Mouse (Mus musculus) G1E (cell line): ENCODE data around the gene Ccl26. TPM values are rescaled to one million over a fixed set of nuclear protein-coding genes. Genes with fewer than 3 reads are reported as not detected.

Experiments
- ATAC-seq: 2 replicates; pipeline ENCODE4 v1.8.0; 2016; ENCODE audit warnings: mild to moderate bottlenecking; ENCODE audit not compliant: insufficient number of reproducible peaks, poor library complexity, low FRiP score, severe bottlenecking; ENCODE audit errors: extremely low read depth
- DNase-seq: peaks from one replicate; pipeline ENCODE4 v3.0.0; 2012; ENCODE audit warnings: low spot score
- H3K27me3 ChIP-seq: 2 replicates; pipeline ENCODE4 v1.6.1; 2012; ENCODE audit warnings: mild to moderate bottlenecking, low read length, inconsistent platforms; ENCODE audit not compliant: insufficient read depth
- H3K36me3 ChIP-seq: replicated peaks from 2 replicates; pipeline ENCODE3; 2012; ENCODE audit warnings: mild to moderate bottlenecking, inconsistent platforms
- H3K4me1 ChIP-seq: 2 replicates; pipeline ENCODE4 v1.6.1; 2012; ENCODE audit warnings: low read depth, low read length, inconsistent platforms, mixed read lengths; ENCODE audit not compliant: insufficient read depth
- H3K4me3 ChIP-seq: 2 replicates; pipeline ENCODE4 v1.5.1; 2012; ENCODE audit warnings: low read depth, mild to moderate bottlenecking, inconsistent platforms, low read length, moderate library complexity, mixed read lengths
- H3K9me3 ChIP-seq: replicated peaks from 2 replicates; pipeline ENCODE4 v1.6.1; 2012; ENCODE audit warnings: inconsistent platforms
- CTCF ChIP-seq: IDR thresholded peaks from 2 replicates; pipeline ENCODE4 v1.5.1; 2012; ENCODE audit warnings: low read depth, low read length, inconsistent platforms, mixed read lengths
- GATA1 ChIP-seq: IDR thresholded peaks from 2 replicates; pipeline ENCODE4 v1.6.1; 2012; ENCODE audit warnings: borderline replicate concordance, low read length, inconsistent platforms, mixed read lengths
- GATA2 ChIP-seq: IDR thresholded peaks from 2 replicates; pipeline ENCODE4 v1.6.1; 2012; ENCODE audit warnings: low read depth, low read length, inconsistent platforms, borderline replicate concordance
- POLR2AphosphoS5 ChIP-seq: IDR thresholded peaks from 2 replicates; pipeline ENCODE4 v1.6.1; 2012; ENCODE audit warnings: low read depth, low read length, inconsistent platforms; ENCODE audit not compliant: insufficient replicate concordance
- TAL1 ChIP-seq: conservative IDR thresholded peaks from 2 replicates; pipeline ENCODE4 v1.6.1; 2012; ENCODE audit warnings: low read depth, low read length, inconsistent platforms, mixed read lengths
- polyA plus RNA-seq: library from polyadenylated mRNA; stranded (reverse); fragments of >175 nt; gene quantifications from 2 replicates; pipeline ENCODE4 v1.2.3, GENCODE M21; 2012
- total RNA-seq, 2 experiments: library from RNA; stranded (forward) in 1 of 2; stranded (reverse) in 1 of 2; fragments of 200-1000 nt in 1 of 2; fragments of >200 nt in 1 of 2; fragmentation: Nextera tagmentation in 1 of 2; gene quantifications; 2 replicates each; pipeline ENCODE4 v1.2.3; 2014 to 2017

The Ccl26 gene
- total and polyA plus RNA-seq, 3 experiments = not detected

DNA sequence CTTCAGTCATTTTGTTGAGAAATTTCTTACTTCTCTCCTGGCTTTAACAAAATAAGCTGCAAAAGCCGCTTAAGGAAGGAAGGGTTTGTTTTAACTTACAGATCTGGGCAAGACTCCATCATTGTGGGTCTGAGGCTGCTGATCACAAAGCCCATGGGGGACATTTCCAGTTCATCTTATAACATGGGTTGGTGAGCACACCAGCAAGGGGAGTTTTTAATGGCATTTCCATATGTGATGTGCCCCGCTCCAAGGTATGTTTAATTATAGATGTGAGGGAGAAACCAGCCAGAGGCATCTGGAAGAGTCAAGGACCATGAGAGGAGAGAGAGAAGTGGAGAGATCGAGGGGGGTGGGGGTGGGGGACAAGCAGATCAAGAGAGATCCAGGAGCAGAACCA lies 5.7 kb downstream of the Ccl26 start:
- ATAC-seq (no peak), DNase-seq (no peak)
- no peaks in the 10 kb centered on the region for H3K4me1 ChIP-seq
- no peak overlapping the region for H3K4me3 ChIP-seq
- no peaks in the 10 kb centered on the region for H3K9me3 ChIP-seq
- TF ChIP-seq CTCF (no peak), GATA2 (no peak), GATA1 (no peak), TAL1 (no peak), POLR2AphosphoS5 (no peak)
- H3K27me3 ChIP-seq = peaks cover 3% of the 10 kb centered on the region; the same call in 1 of the 2 replicates
- no peaks in the 10 kb centered on the region for H3K36me3 ChIP-seq

- Histone ChIP-seq H3K4me3 (no peak overlapping the region), H3K27me3 (peaks cover 3% of the 10 kb centered on the region; the same call in 1 of the 2 replicates), H3K36me3 (no peaks in the 10 kb centered on the region), H3K9me3 (no peaks in the 10 kb centered on the region), H3K4me1 (no peaks in the 10 kb centered on the region)
- TF ChIP-seq GATA1 (no peak), TAL1 (no peak), GATA2 (no peak), CTCF (no peak), POLR2AphosphoS5 (no peak)
- ATAC-seq (no peak), DNase-seq (no peak)
These were observed 6.3 kb downstream of the Ccl26 start for GRCm38 (mm10) chr5:135557051-135557450.

- H3K36me3 ChIP-seq = no peaks in the 10 kb centered on the region
- no peak overlapping the region for H3K4me3 ChIP-seq
- no peak for ATAC-seq
- TF ChIP-seq GATA2 (no peak), TAL1 (no peak), GATA1 (no peak), POLR2AphosphoS5 (no peak), CTCF (no peak)
- no peaks in the 10 kb centered on the region for H3K9me3 ChIP-seq
- DNase-seq = no peak
- no peaks in the 10 kb centered on the region for H3K4me1 ChIP-seq
- H3K27me3 ChIP-seq = peaks cover 3% of the 10 kb centered on the region; the same call in 1 of the 2 replicates
These were observed 7.1 kb downstream of the Ccl26 start for GRCm38 (mm10) chr5:135556259-135556658.

GRCm38 (mm10) chr5:135551591-135551990 lies 11.8 kb downstream of the Ccl26 start:
- no peaks in the 10 kb centered on the region for H3K36me3 ChIP-seq
- H3K4me1 ChIP-seq = no peaks in the 10 kb centered on the region
- H3K27me3 ChIP-seq = peaks cover 10% of the 10 kb centered on the region; the same call in 1 of the 2 replicates
- TF ChIP-seq GATA1 = no peak
- TF ChIP-seq POLR2AphosphoS5 = no peak
- TF ChIP-seq TAL1 = no peak
- no peak for TF ChIP-seq CTCF
- TF ChIP-seq GATA2 = no peak
- H3K9me3 ChIP-seq = no peaks in the 10 kb centered on the region
- ATAC-seq (no peak), DNase-seq (no peak)
- H3K4me3 ChIP-seq = no peak overlapping the region

DNA sequence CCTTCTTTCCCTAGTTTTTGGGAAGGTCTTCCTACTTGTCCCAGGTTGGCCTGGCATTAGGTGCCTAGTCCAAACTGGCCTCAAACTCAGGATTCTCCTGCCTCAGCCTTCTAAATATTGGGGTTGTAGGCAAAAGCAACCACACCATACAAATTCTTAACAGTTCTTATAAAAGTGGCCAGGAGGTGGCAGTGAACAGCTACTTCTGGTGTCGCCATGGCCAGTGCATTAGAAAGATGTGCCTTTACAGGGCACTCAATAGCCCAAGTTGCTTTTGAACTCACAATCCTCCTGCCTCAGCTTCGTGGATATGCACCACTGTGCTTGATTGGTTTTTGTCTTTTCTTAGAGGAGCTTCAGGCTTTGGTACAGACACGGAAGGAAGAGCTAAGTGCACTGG lies 12.5 kb downstream of the Ccl26 start:
- no peak overlapping the region for H3K4me3 ChIP-seq
- peaks cover 11% of the 10 kb centered on the region; the same call in 1 of the 2 replicates for H3K27me3 ChIP-seq
- H3K36me3 ChIP-seq = no peaks in the 10 kb centered on the region
- DNase-seq (no peak), ATAC-seq (no peak)
- H3K4me1 ChIP-seq = no peaks in the 10 kb centered on the region
- TF ChIP-seq GATA2 (no peak), TAL1 (no peak), CTCF (no peak), GATA1 (no peak), POLR2AphosphoS5 (no peak)
- H3K9me3 ChIP-seq = no peaks in the 10 kb centered on the region

DNA sequence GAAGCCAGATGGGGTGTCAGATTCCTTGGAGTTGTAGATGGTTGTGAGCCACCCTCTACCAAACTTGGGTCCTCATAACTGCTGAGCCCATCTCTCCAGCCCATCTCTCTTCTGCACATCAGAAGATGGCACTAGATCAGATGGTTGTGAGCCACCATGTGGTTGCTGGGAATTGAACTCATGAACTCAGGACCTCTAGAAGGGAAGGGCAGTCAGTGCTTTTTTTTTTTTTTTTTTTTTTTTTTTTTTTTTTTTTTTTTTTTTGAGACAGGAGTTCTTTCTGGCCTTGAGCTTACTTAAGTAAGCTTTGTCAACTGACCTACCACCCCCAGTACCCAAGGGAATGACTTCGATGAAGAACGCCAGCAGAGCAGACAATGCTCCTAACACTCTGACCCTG lies 15.4 kb downstream of the Ccl26 start:
- Histone ChIP-seq H3K4me3 (no peak overlapping the region), H3K4me1 (no peaks in the 10 kb centered on the region), H3K27me3 (peaks cover 17% of the 10 kb centered on the region; the same call in 1 of the 2 replicates), H3K36me3 (no peaks in the 10 kb centered on the region), H3K9me3 (no peaks in the 10 kb centered on the region)
- TF ChIP-seq GATA1 = no peak
- ATAC-seq = no peak
- DNase-seq = no peak

GRCm38 (mm10) chr5:135544865-135545797 lies 18.2 kb downstream of the Ccl26 start, which contains the start of gene Hip1:
Gene Hip1 (minus strand): TSS chr5:135545120.
- Histone ChIP-seq H3K27me3 (peaks cover 17% of the 10 kb centered on the region; the same call in 1 of the 2 replicates), H3K4me1 (no peaks in the 10 kb centered on the region), H3K36me3 (no peaks in the 10 kb centered on the region), H3K9me3 (no peaks in the 10 kb centered on the region), H3K4me3 (no peak within 1 kb of the TSS)
- ATAC-seq (no peak), DNase-seq (no peak)
- TF ChIP-seq CTCF (no peak), TAL1 (no peak), GATA1 (no peak), POLR2AphosphoS5 (no peak)
